Mouse (Mus musculus): ENCODE data around the gene Prkar1a. TPM values are rescaled to one million over a fixed set of nuclear protein-coding genes. Genes with fewer than 3 reads are reported as not detected.

The Prkar1a gene
- polyA plus RNA-seq, 1 experiment from 2014 or later = 126 TPM

- no peak overlapping the region for H3K4me2 ChIP-seq
- no peak for DNase-seq
These were observed 59.6 kb downstream of the Prkar1a start for GRCm38 (mm10) chr11:109708786-109709185.

GRCm38 (mm10) chr11:109709501-109709900, 60.3 kb downstream of the Prkar1a start:
- no peaks in the 10 kb centered on the region for H3K27me3 ChIP-seq
- 66% methylated on average over 5 of the region's 5 CpGs for WGBS (ENCODE audit: insufficient replicate concordance)
- no peak overlapping the region for H3K9ac ChIP-seq
- ATAC-seq (ENCODE audit: low read depth) (no peak), DNase-seq (no peak)
- peaks cover 7% of the 10 kb centered on the region for H3K4me1 ChIP-seq (replicated peaks)
- H3K36me3 ChIP-seq = no peaks in the 10 kb centered on the region
- H3K4me2 ChIP-seq = no peak overlapping the region
- H3K4me3 ChIP-seq (replicated peaks) = no peak overlapping the region
- H3K27ac ChIP-seq = no peak overlapping the region
- H3K9me3 ChIP-seq (replicated peaks) = no peaks in the 10 kb centered on the region

More at GRCm38 (mm10) chr11:109708786-109709185, 59.6 kb downstream of the Prkar1a start:
- Histone ChIP-seq H3K9ac (no peak overlapping the region), H3K27ac (no peak overlapping the region), H3K4me1 (replicated peaks) (peaks cover 7% of the 10 kb centered on the region), H3K36me3 (no peaks in the 10 kb centered on the region), H3K4me3 (replicated peaks) (no peak overlapping the region), H3K27me3 (no peaks in the 10 kb centered on the region), H3K9me3 (replicated peaks) (no peaks in the 10 kb centered on the region)
- 70% methylated on average over 4 of the region's 4 CpGs for WGBS (ENCODE audit: insufficient replicate concordance)
- no peak for ATAC-seq (ENCODE audit: low read depth)

- DNase-seq (no peak), ATAC-seq (ENCODE audit: low read depth) (no peak)
- H3K9me3 ChIP-seq (replicated peaks) = no peaks in the 10 kb centered on the region
- WGBS (ENCODE audit: insufficient replicate concordance) = 69% methylated on average over 17 of the region's 17 CpGs
- H3K27me3 ChIP-seq = no peaks in the 10 kb centered on the region; the same call in 1 of the 2 replicates
- H3K4me2 ChIP-seq = no peak overlapping the region
- H3K9ac ChIP-seq = no peak overlapping the region
- peaks cover 6% of the 10 kb centered on the region; the same call in 1 of the 2 replicates for H3K4me1 ChIP-seq (replicated peaks)
- no peak overlapping the region for H3K4me3 ChIP-seq (replicated peaks)
- H3K27ac ChIP-seq = no peak overlapping the region
- H3K36me3 ChIP-seq = no peaks in the 10 kb centered on the region
These were observed 65.4 kb downstream of the Prkar1a start for GRCm38 (mm10) chr11:109714341-109715247.

GRCm38 (mm10) chr11:109715311-109715781, 66.1 kb downstream of the Prkar1a start:
- H3K9me3 ChIP-seq (replicated peaks) = no peaks in the 10 kb centered on the region
- DNase-seq = no peak
- H3K27ac ChIP-seq = no peak overlapping the region
- no peak for ATAC-seq (ENCODE audit: low read depth)
- H3K4me3 ChIP-seq (replicated peaks) = no peak overlapping the region
- 79% methylated on average over 12 of the region's 12 CpGs for WGBS (ENCODE audit: insufficient replicate concordance)
- no peak overlapping the region for H3K9ac ChIP-seq
- no peaks in the 10 kb centered on the region for H3K36me3 ChIP-seq
- H3K4me1 ChIP-seq (replicated peaks) = peaks cover 6% of the 10 kb centered on the region; the same call in 1 of the 2 replicates
- peaks cover 6% of the 10 kb centered on the region for H3K27me3 ChIP-seq
- H3K4me2 ChIP-seq = no peak overlapping the region

- ATAC-seq (ENCODE audit: low read depth) = no peak
- 64% methylated on average over 7 of the region's 7 CpGs for WGBS (ENCODE audit: insufficient replicate concordance)
- H3K36me3 ChIP-seq = no peaks in the 10 kb centered on the region
These were observed 67.8 kb downstream of the Prkar1a start for GRCm38 (mm10) chr11:109716981-109717380.

DNA sequence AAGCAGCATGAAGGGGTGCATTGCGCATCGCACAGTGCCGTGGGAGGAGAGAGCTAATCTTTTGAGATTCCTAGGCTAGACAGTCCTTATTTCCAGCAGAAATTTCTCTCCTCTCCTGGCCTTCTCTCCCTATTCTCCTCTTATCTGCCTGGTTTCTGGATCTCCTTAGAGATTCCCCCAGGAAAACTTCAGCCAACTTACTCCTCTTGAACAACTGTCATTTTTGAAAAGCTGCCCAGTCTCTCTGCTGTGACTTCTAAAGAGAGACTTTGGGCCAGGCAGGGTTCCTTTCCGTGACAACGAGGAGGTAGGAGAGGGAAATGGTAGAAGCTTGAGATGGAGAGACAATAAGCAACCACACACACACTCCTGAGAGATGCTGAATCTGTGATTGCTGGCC, 68.2 kb downstream of the Prkar1a start:
- H3K36me3 ChIP-seq = no peaks in the 10 kb centered on the region
- H3K27me3 ChIP-seq = peaks cover 27% of the 10 kb centered on the region
- H3K4me2 ChIP-seq = no peak overlapping the region
- peaks cover 16% of the 10 kb centered on the region for H3K4me1 ChIP-seq (replicated peaks)
- no peak overlapping the region for H3K4me3 ChIP-seq (replicated peaks)
- H3K27ac ChIP-seq = no peak overlapping the region
- H3K9ac ChIP-seq = no peak overlapping the region
- no peaks in the 10 kb centered on the region for H3K9me3 ChIP-seq (replicated peaks)
- ATAC-seq (ENCODE audit: low read depth) = no peak
- DNase-seq = no peak
- WGBS (ENCODE audit: insufficient replicate concordance) = 80% methylated on average over 5 of the region's 5 CpGs

More at GRCm38 (mm10) chr11:109716981-109717380, 67.8 kb downstream of the Prkar1a start:
- H3K4me1 ChIP-seq (replicated peaks) = peaks cover 11% of the 10 kb centered on the region
- H3K9ac ChIP-seq = no peak overlapping the region
- H3K27me3 ChIP-seq = peaks cover 22% of the 10 kb centered on the region
- no peak for DNase-seq
- H3K4me3 ChIP-seq (replicated peaks) = no peak overlapping the region
- H3K4me2 ChIP-seq = no peak overlapping the region
- H3K27ac ChIP-seq = no peak overlapping the region
- no peaks in the 10 kb centered on the region for H3K9me3 ChIP-seq (replicated peaks)

DNA sequence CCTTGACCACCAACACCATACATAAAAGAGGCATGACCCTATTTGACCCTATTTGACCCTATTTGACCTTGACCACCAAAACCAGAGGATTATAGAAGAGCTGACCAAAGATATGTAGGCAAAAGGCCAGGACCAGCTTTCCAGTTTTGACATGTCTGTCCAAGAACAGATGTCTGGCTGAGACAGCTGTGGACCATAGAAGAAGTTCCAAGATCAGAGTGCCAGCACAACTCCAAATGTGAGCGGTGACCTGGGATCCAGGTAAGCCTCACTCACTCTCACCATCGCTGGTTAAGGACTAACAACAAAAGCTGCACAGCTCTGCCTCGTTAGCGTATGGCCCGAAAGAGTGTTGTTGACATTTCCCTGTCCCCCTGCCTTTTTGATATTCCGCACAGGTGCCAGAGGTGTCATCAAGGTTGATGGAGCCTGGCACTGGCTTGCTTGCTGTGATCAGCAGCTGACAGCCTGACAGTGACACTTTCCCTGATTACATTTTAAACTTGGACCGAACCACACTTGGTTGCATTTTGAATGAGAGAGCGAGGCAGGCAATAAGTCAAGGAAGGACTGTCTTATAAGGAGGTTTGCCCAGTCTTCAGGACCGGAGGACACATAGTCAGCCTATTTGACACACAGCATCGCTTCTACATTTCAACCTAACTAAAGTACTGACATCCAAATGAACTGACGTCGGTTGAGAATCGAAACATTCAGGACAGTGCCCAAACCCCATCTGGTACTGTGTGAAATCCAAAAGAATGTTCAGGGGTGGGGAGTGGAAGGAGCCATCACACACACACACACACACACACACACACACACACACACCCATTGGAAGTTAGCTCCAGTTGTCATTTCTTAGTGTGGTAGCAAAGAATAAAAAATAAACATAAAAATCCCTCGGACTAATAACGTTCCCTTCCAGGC, 69.0 kb downstream of the Prkar1a start:
- H3K4me2 ChIP-seq = no peak overlapping the region
- DNase-seq (no peak), ATAC-seq (ENCODE audit: low read depth) (no peak)
- no peak overlapping the region for H3K4me3 ChIP-seq (replicated peaks)
- no peak overlapping the region for H3K27ac ChIP-seq
- peaks cover 33% of the 10 kb centered on the region for H3K27me3 ChIP-seq
- H3K9ac ChIP-seq = no peak overlapping the region
- no peaks in the 10 kb centered on the region for H3K36me3 ChIP-seq
- H3K9me3 ChIP-seq (replicated peaks) = no peaks in the 10 kb centered on the region
- WGBS (ENCODE audit: insufficient replicate concordance) = 72% methylated on average over 15 of the region's 15 CpGs
- H3K4me1 ChIP-seq (replicated peaks) = peaks cover 18% of the 10 kb centered on the region

Other genes starting within 250 kb of the Prkar1a start
- not detected in 2 replicates for gene 9930022D16Rik, start 235.5 kb upstream of the Prkar1a start, polyA plus RNA-seq (2015; fragmentation: Nextera tagmentation; extraction: Ambion mirVana)
- 14.6 and 18.4 TPM in 2 replicates for gene Amz2, start 223.5 kb upstream of the Prkar1a start, polyA plus RNA-seq (2015; fragmentation: Nextera tagmentation; extraction: Ambion mirVana)
- 2.8 and 3.2 TPM in 2 replicates for gene Arsg, start 176.0 kb upstream of the Prkar1a start, polyA plus RNA-seq (2015; fragmentation: Nextera tagmentation; extraction: Ambion mirVana)
- 47.0 and 51.9 TPM in 2 replicates for gene Slc16a6, start 175.8 kb upstream of the Prkar1a start, polyA plus RNA-seq (2015; fragmentation: Nextera tagmentation; extraction: Ambion mirVana)
- gene Wipi1, start 37.4 kb upstream of the Prkar1a start, polyA plus RNA-seq (2015; fragmentation: Nextera tagmentation; extraction: Ambion mirVana) = 28.3 and 29.1 TPM in 2 replicates
- 3.7 and 4.1 TPM in 2 replicates for gene Fam20a, start 72.9 kb downstream of the Prkar1a start, polyA plus RNA-seq (2015; fragmentation: Nextera tagmentation; extraction: Ambion mirVana)
- not detected in 2 replicates for gene 1700012B07Rik, start 178.6 kb downstream of the Prkar1a start, polyA plus RNA-seq (2015; fragmentation: Nextera tagmentation; extraction: Ambion mirVana)